Mouse (Mus musculus) cerebellum, adult 2 months (tissue): Measurements from ENCODE around the gene Cnih3.

Source experiments
- CTCF ChIP-seq: fragments of 200-500 bp; IDR thresholded peaks from 2 replicates; pipeline ENCODE4 v1.5.1; 2011; ENCODE audit warnings: low read depth, mild to moderate bottlenecking, control low read depth, low read length, moderate library complexity, borderline replicate concordance; ENCODE audit not compliant: insufficient read depth
- POLR2A ChIP-seq: fragments of 200-500 bp; IDR thresholded peaks from 2 replicates; pipeline ENCODE4 v1.6.1; 2011; ENCODE audit warnings: low read length, control low read depth, borderline replicate concordance; ENCODE audit not compliant: insufficient read depth

DNA sequence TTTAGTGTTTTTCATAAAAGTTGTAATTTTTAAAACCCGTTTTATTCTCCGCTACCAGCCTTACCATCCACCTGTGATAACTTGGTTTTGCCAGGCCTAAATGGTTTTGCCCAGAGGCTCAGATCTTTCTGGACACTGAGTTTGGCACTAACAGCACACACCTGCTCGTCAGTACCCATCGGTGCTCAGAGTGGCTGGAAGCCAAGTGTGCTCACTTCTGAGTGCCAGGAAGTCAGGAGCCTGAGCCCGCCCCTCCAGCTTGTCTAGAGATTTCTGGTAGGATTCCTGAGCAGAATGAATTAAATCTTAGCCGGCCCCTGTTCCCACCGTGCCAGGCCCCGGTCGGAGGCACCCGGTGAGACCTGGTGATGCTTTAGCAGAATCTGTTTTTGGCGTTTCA lies 54.9 kb downstream of the Cnih3 start:
- no peak for TF ChIP-seq CTCF
- no peak for TF ChIP-seq POLR2A
